Mouse (Mus musculus): Measurements from ENCODE around the gene Ccdc120.
"Not testable (repeated sequence)": the region's sequence is repeated elsewhere in the genome, so short reads cannot be mapped to it uniquely, and the experiment has no call there.

Gene Ccdc120

DNA sequence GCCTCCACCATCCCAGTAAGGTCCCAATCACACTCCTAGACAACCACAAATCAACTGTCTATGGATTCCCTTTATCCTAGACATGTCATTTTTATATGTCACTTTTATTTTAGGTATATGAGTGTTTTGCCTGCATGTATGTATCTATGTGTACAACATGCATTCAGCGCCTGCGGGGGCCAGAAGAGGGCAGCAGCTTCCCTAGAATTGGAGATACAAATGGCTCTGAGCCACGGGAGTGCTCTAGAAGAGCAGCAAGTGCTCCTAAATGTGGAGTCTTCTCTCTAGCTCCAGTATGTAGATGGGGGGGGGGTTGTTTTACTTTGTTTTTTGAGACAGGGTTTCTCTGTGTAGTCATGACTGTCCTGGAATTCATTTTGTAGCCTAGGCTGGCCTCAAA is 2.9 kb upstream of the Ccdc120 start:
- peak; percentile 41 for DNase-seq

DNA sequence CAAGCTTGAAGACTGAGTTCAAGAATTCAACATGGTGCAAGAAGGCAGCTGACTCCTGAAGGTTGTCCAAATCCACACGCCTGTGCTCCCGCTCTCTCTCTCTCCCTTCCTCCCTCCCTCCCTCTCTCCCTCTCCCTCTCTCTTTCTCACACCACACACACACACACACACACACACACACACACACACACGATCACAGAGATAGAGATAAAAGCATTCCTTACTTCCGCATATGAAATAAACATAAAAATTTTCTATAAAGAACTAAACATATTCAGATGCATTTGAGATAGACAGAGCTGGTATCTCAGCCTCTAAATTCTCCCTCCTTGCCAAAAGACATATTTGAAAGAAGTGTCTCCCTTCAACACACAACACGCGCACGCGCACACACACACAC is 5.3 kb downstream of the Ccdc120 start:
- DNase-seq, result no peak

DNA sequence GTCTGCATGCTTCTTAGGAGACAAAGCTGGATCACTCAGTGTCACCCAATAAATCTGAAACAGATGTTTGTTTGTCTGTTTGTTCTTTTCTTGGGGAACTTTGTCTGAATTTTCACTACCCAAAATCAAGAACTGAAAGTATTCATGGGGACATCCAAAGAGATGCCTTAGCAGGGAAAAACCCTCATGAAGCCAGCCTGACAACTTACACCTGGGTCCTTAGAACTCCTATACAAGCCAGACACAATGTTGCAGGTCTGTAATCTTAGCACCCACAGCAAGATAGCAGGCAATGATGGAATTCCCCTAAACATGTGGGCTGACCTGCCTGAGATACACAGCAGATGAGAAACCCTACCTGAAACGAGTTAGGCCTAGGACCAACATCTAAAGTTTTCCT is 5.8 kb downstream of the Ccdc120 start:
- DNase-seq, result no peak

DNA sequence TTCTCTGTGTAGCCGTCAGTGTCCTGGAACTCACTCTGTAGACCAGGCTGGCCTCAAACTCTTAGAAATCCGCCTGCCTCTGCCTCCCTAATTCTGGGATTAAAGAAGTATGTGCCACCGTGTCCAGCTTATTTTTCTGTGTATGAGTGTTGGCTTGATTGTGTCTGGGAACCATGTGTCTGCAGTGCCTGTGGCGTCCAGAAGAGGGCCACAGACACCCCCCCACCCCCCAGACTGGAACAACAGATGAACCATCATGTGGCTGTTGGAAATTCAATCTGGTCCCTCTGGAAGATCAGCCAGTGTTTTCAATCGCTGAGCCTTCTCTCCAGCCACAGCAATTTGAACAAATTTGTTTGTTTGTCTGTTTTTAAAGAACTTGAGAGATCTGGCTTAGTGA is 7.2 kb downstream of the Ccdc120 start:
- no peak for DNase-seq

DNA sequence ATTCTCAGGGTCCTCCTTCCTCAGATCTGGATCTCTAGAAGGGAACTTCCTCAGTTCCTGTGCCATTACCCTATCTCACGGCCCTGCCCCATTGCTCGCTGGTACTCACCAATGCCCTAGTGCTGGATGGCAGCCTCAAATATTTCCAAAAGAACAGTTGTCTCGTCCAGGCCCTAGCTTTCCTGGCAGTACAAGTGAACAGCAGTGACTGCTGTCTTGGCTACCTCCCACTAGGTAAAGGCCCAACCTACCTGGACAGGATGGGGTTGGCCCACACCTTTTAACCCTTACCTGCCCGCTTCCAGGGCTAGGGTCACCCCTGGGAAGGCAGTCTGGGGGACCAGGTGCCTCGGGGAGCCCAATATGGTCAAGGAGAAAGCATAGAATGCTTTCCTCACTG is 9.6 kb downstream of the Ccdc120 start:
- no peak for DNase-seq

DNA sequence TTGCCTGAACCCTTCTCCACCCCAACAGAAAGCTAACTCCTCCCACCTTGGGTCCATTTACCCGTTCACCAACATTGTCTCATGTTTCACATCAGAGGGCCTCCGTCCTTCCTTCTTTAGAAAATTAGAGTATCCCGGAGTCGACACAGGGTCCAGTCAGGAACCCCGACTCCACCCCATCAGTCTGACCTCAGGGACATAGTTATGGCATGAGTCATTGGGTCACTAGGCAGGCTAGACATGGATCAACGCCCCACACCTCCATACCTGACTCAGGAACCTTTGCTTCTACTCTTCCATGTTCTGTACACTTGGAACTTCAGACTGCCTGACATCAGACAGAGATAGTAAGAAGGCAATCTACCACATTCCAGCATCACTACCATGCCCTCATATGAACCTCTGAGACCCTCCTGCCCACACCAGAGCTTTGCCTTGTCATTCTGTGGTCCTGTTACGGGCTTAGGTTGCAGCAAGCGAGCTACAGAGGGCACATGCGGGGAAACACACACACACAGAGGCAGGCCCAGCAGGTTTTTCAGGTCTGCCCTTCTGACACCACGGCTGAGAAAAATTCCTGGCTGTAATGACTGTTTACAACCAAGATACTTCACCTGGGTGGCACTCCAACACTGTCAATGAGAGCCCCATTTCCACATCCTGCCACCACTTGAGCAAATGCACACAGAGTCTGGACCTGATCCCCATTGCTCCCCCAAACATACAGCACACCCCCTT is 10.5 kb downstream of the Ccdc120 start:
- DNase-seq, result no peak

DNA sequence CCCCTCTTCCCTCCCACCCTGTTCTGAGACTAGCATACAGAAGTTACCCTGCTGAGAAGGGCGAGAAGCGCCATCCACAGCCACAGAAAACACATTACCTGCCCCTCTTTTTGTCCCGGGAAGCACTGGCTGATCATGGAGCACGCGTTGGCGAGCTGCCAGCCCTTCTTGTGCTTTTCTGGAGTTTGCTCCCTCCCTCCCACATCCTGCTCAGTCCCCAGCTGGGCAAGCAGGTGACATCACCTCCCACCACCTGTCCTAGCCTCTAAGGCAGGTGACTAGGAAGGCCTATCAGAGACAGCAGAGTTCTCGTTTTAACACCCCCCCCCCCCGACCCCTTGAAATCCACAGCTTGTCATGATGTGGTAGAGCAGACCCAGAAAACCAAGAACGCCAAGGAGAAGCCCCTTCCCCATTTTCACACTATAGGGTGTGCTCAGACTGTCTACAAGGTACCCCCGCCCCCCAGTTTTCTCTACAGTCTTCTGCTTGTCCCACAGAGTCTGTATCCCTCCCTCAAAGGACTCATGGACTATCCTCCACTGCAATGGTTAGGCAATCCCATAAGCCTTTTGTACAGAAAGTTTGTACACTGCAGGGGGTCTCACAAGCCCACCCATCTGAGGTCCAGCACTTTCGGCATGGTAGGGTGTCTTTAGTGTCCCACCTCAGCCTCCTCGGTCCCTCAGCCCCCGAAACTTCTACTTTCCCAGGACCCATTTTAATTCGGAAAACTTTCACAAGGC is 11.2 kb downstream of the Ccdc120 start:
- DNase-seq, result no peak

DNA sequence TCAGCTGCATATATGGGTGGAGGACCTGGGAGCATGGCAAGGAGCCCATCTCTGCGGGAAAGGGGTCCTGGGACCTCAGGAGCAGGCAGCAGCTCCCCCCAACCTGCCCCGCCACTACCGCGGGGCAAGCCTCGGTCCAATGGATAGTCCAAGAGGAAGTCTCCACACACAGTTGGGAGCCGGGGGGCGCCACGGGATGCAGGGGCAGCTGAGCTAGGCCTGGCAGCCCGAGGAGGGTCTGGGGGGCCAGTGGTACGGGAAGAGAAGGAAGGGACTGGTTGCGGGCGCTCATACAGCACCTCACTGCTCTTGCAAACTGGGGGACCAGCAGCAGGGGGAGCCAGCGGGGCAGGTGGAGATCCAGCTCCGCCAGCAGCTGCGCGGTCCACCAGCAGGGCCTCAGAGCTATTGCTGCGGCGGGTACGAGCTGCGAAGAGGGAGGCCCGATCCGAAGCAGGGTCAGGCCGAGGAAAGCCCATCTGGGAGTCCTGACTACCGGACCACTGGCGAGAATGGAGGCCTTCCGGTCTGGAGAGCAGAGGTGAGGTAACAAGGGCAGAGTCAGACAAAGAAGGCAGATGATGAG is 17.0 kb downstream of the Ccdc120 start:
- DNase-seq, result peak; percentile 84

DNA sequence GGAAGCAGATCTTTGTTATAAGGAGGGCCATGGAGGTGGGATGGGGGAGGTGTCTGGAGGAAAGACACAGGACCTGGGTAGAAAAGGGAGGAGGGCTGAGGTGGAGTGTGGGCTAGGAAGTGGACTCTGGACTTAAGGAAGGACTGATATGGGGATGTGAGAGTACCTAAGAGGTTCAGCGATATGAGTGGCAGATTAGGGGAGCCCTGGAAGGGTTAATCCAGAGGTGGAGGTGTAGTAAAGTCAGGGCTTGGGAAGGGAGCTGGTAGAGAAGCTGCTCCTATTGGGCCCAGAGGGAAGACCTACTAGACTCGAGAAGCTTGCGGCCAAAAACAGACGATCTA is 21.8 kb downstream of the Ccdc120 start:
- DNase-seq, result no peak

DNA sequence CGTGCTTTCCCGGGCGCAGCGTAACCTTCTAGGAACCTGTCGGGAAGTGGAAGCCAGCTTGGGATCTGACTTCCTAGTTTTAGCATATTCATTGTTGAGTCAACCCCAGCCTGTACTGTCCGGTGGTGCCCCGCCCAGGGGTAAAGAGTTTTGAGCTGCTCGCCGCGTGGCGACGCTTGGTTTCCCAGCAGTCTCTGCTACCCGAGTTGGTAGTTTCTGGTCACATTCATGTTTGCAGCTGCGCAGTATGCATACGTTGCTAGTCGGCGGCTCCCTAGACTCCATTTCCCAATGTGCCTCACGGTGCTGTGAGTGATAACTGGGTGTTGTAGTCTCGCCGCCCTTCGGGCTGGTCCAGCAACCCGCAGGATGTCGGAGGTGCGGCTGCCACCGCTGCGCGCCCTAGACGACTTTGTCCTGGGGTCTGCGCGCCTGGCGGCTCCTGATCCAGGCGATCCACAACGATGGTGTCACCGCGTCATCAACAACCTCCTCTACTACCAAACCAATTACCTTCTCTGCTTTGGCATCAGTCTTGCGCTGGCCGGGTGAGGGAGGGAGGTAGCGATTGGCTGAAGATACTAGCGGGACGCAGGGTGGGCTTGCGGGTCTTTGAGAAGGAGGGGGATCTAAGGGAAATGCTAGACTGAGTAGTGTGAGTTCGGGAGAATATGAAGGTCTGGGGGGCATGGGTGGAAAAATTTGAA is 22.3 kb downstream of the Ccdc120 start, which contains the start of gene Praf2:
Gene Praf2 (plus strand): TSS at position 225 of the 707 bp plus-strand sequence.
- DNase-seq, result peak; percentile 72

DNA sequence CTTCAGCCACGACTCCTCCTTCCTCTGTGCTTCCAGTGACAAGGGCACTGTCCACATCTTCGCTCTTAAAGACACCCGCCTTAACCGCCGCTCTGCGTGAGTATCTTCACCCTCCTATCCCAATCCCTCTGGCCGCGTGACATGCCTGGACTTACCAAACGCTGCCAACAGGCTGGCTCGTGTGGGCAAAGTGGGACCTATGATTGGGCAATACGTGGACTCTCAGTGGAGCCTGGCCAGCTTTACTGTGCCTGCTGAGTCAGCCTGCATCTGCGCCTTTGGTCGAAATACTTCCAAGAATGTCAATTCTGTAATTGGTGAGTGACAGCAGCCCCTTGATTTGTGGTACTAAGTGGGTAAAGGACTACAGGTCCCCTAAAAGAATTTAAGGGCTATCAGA is 23.5 kb downstream of the Ccdc120 start:
- no peak for DNase-seq

DNA sequence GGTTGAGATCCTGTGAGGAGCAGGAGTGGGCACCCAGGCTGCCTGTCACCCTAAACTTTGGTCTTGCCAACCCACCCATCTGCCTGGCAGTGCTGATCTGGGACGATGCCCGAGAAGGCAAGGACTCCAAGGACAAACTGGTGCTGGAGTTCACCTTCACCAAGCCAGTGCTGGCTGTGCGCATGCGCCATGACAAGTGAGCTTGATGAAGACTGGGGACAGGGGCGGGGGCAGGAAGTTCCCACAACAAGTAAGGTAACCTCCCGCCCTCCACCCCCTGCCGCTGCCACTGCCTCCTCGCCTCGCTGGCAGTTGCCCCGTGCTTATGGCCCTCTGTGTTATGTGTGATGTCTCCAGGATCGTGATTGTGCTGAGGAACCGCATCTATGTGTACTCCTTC is 24.9 kb downstream of the Ccdc120 start:
- DNase-seq, result no peak

DNA sequence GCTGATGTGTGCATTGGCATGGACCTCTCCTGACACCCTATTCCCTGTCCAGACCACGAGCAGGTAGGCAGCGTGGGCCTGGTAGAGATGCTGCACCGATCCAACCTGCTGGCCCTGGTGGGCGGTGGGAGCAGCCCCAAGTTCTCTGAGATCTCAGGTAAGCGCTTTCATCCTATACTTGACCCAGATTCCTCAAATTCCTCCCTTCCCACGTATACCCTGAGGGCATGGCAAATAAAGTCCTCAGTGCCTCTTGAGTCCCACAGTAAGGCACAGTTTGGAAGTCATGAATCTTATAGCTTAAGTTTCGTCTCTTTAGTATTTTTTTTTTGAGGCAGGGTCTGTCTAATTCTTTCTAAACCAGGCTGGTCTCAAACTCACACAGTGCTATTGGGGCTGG is 26.6 kb downstream of the Ccdc120 start:
- no peak for DNase-seq

DNA sequence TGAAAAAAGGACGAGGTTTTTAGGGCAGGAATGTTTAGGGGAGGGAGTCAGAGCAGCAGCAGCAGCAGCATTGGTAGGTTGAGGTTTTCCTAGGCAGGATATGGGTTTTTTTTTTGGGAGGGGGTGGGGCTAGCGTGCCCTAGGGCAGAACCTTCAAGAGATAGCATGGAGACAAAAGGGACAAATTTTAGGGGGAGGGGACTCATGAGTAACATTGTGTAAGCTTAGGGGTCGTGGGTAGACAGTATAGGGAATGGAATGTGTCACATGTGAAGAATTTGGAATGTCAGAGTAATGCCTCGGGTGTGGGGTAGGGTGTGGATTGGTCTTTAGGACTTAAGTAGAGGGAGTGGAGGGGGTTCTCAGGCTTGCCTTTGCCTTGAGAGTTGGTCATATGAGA is 28.0 kb downstream of the Ccdc120 start:
- DNase-seq, result no peak

DNA sequence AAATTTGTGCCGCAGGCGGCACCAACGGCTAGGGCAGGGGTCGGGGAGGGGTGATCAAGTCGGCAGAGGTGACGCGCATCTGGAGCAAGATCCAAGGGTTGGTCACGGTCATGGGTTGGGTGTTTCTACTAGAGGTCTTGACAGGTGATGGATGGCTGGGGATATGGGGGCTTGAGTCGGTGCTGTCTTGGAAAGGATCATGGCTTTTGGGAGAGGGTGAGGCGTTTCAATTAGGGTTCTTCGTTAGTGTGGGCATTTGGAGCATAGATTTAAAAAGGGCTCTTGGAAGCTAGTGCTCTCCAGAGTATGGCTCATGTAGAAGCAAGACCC is 28.5 kb downstream of the Ccdc120 start:
- no peak for DNase-seq

DNA sequence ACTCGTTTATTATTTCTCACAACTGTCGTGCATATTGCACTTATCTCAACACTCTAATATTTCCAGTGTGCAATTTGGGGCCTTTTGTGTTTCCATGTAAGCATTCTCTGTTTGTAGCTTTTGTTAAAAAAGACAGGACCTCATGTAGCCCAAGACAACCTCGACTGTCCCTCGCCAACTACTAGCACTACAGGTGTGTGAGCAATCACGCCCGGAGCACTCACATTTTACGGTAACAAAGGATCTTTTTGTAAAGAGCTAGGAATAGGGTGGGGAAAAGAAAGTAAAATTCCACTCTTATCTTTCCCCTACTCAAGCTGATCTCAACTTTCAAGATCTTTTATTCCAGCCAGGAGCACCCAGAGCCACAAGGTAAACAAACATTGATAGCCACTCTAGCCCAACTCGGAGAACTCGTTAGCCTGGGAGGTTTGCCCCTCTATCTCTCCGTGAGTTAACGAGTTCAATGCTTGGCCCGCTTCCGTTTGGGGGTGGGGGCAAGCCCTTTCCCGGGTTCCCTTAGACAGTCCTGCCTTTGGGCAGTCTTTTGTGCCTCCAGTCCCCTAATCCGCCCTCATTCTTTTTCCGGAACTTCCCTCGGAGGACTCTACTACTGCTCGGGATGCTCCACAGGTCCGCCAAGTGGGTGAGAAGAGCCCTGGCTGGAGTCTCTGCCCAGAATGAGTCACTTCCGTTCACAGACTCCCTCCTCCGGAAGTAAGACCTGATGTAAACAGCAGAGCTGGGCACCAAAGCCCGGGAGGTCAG is 29.0 kb downstream of the Ccdc120 start, which contains the start of gene Gm45208:
Gene Gm45208 (plus strand): TSS at position 732 of the 768 bp plus-strand sequence.
- peak; percentile 73 for DNase-seq

DNA sequence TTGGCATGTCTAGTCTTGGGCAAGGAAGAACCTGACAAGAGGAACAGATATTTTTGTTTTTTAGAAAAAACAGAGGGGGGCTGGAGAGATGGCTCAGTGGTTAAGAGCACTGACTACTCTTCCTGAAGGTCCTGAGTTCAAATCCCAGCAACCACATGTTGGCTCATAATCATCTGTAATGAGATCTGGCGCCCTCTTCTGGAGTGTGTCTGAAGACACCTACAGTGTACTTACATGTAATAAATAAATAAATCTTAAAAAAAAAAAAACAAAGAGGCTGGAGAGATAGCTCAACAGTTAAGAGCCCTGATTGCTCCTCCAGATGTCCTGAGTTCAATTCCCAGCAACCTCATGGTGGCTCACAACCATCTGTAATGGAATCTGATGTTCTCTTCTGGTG is 34.6 kb downstream of the Ccdc120 start:
- DNase-seq, result not testable (repeated sequence)

DNA sequence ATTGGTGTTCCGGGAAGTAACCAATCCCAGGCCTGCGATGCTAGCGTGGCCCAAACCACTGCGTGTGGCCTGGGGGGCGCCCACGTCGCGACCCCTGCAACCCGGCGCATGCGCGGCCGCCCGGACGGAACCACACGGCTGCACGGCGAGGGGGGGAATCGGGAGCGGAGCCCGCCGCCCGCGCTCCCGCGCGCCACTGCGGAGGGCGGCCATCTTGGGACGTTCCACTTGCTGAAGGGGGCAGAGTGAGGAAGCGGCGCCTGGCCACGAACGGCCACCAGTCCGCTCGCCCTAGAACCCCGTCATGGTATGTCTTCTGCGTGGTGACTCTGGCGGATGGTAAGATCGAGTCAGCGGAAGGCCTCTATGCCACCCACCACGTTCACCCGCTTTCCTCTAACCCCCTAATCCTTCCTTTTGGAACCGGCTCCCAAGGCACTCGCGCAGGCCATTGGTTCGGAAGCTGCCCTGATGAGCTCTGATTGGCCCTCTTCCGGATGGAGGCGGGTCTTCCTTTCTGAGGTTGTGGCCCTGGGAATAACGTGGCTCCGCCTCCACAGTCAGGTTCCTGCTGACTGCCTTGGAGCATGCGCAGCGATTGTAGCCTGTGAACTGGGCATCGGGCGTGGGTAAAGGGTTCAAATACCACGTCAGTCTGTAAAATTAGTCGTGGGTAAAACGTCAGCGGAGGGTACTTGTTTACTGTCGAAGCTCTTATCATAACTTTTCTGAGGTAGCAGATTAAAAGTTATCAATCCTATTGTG is 36.4 kb downstream of the Ccdc120 start, which contains the start of gene Wdr45:
Gene Wdr45 (plus strand): TSS at position 199 of the 765 bp plus-strand sequence.
- DNase-seq, result peak; percentile 91

DNA sequence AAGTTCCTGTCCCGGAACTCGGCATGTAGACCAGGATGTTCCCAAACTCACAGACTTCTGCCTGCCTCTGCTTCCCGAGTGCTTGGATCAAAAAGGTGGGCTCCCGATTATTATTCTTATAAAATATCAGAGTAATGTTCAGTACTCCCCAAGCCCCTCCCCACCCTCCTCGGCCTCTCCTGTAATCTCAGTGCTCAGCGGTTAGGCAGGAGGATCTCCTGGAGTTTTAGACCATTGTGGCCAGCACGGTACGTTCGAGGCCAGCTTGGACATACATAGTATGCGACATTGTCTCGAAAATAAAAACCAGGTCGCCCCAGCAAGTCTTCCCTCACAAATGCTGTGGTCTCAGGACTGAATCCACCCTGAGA is 37.0 kb downstream of the Ccdc120 start:
- DNase-seq, result not testable (repeated sequence)

DNA sequence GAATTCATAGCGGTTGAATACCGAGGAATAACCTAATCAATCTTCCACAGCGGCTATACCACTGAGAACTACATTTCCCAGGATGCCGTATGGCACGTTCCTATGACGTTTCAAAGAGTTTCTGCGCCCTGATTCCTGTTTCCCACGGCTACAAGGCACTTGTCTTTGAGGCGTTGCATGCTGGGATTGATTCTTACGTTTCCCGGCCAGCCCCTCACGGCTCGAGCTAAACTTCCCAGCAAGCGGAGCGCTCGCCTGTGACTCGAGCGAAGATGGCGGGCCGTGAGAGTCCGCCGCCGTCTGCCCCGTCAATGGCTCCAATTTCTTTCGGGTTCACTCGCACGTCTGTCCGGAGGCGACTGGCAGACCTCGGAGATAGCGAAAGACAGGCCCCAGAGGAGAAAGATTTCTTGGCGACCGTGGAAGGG is 53.7 kb downstream of the Ccdc120 start, which contains the start of gene Gpkow:
Gene Gpkow (plus strand): TSS at position 178 of the 428 bp plus-strand sequence.
- DNase-seq, result peak; percentile 77

DNA sequence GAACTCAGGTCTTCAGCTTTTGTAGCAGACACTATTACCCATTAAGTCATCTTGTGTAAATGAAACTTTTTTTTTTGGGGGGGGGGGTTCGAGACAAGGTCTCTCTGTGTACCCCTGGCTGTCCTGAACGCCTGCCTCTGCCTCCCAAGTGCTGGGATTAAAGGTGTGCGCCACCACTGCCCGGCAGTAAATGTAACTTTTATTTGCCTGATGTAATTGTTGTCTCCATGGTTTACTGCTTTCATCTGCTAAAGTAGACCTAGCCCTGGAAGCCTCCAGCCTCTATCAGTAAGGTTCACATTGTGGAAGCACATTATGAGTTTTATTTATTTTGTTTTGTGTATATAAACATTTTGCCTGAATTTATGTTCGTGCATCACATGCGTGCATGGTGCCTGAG is 54.2 kb downstream of the Ccdc120 start:
- DNase-seq, result no peak

DNA sequence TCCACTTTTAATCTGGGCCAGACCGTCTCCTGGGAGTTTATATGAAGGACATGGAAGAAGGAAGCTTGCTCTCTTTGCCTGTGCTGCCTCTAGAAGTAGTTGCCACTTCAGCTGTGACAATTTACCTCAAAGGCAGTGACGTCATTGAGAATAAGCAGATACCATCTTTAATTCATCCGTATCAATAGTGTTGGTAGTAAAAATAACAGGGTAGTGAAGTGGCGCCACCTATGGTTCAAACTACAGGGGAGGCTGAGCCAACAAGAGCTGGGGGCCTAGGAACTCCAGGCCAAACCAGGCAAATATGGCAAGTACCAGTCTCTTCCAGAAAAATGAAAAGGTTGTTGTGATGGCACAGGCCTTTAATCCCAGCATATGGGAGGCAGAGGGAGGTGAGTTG is 57.8 kb downstream of the Ccdc120 start:
- peak; percentile 49 for DNase-seq

Data from thymus, postnatal 25 days (tissue).